ENCODE assay signal across 9 mouse cellular contexts in the genomic region with DNA sequence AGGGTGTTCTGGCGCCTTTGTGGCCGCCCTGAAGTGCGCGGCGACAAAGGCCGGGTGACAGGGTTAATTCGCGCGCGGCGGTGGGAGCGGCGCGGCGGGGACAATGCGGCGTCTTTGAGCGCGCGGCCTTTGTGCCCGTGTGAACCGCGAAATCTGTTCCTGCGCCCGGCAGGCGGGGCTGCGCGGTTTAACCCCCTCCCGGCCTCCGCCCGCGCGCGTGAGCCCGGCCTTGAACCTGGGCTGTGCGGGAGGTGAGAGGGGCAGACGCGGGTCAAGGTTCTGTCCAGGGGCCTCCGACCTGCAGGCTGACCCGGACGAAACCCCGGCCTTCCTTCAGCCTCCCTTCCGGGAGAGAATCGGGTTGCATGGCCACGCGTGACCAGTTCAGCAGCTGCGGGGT.
DNase-seq lines count a peak whose midpoint lies in the region; ATAC-seq and TF ChIP-seq lines count a peak whose summit lies in the region.
"Had no signal": no experiment of that assay in that cellular context is flagged by ENCODE, and none has a peak within 500 bp of the region (broad histone marks: within the 10 kb centered on the region; RNA-seq: fewer than 3 reads in every experiment).

No protein-coding gene starts in this region.

- H3K4me1 ChIP-seq in cerebellum, adult 2 months (ENCODE audit: control insufficient read depth, insufficient read depth, low read length): no peaks in the 10 kb centered on the region
- no peaks in the 10 kb centered on the region for H3K4me1 ChIP-seq in lung, postnatal 0 days (ENCODE audit: insufficient read depth, low read depth, low read length)
- H3K4me1 ChIP-seq in limb, embryonic 15.5 days: peaks cover 10% of the 10 kb centered on the region
- H3K4me1 ChIP-seq in stomach, postnatal 0 days (replicated peaks; ENCODE audit: control insufficient read depth, insufficient read depth): no peaks in the 10 kb centered on the region

- no peak for TF ChIP-seq CTCF in cerebellum, adult 2 months (IDR thresholded peaks at IDR 0.05; ENCODE audit: borderline replicate concordance, insufficient read depth, low read depth, low read length)
- TF ChIP-seq CTCF in lung, postnatal 0 days (IDR thresholded peaks at IDR 0.05): no peak
- TF ChIP-seq CTCF in stomach, postnatal 0 days (IDR thresholded peaks at IDR 0.05; ENCODE audit: low read depth): no peak

- no peak for TF ChIP-seq POLR2A in cerebellum, adult 2 months (IDR thresholded peaks at IDR 0.05; ENCODE audit: borderline replicate concordance, insufficient read depth, low read length)

- TF ChIP-seq EP300 in lung, postnatal 0 days (IDR thresholded peaks at IDR 0.05): no peak
- no peak for TF ChIP-seq EP300 in stomach, postnatal 0 days (optimal IDR thresholded peaks at IDR 0.05)

- H3K27me3 ChIP-seq in cerebellum, adult 2 months (ENCODE audit: control insufficient read depth, insufficient read depth, low read length): peaks cover 2% of the 10 kb centered on the region; the same call in 1 of the 2 replicates
- H3K27me3 ChIP-seq in lung, postnatal 0 days (replicated peaks; ENCODE audit: insufficient read depth, low read length): peaks cover 40% of the 10 kb centered on the region
- H3K27me3 ChIP-seq in limb, embryonic 15.5 days: peaks cover 87% of the 10 kb centered on the region
- peaks cover 8% of the 10 kb centered on the region; the same call in 1 of the 2 replicates for H3K27me3 ChIP-seq in stomach, postnatal 0 days (ENCODE audit: control insufficient read depth, insufficient read depth, low read length)

- H3K9ac ChIP-seq in lung, postnatal 0 days (replicated peaks; ENCODE audit: low read depth): no peak overlapping the region
- H3K9ac ChIP-seq in limb, embryonic 15.5 days: no peak overlapping the region
- no peak overlapping the region for H3K9ac ChIP-seq in stomach, postnatal 0 days (ENCODE audit: low read length)

- no peak for ATAC-seq in lung, postnatal 0 days
- ATAC-seq in limb, embryonic 15.5 days (ENCODE audit: insufficient number of reproducible peaks, low FRiP score, low TSS enrichment, low read depth): no peak
- ATAC-seq in stomach, postnatal 0 days (ENCODE audit: low FRiP score, low TSS enrichment): no peak
- no peak for ATAC-seq in monocyte, adult 5-6 weeks (replicated peaks; ENCODE audit: insufficient number of reproducible peaks, low FRiP score, low TSS enrichment, poor library complexity, severe bottlenecking)
- ATAC-seq: activated CD4-positive, CD25-positive, alpha-beta regulatory T cell, adult 4 months had no signal

- no peaks in the 10 kb centered on the region for H3K9me3 ChIP-seq in lung, postnatal 0 days (ENCODE audit: low read length)
- no peaks in the 10 kb centered on the region for H3K9me3 ChIP-seq in limb, embryonic 15.5 days
- H3K9me3 ChIP-seq in stomach, postnatal 0 days (ENCODE audit: control insufficient read depth, low read length): no peaks in the 10 kb centered on the region

- H3K4me2 ChIP-seq in lung, postnatal 0 days (replicated peaks; ENCODE audit: low read depth, low read length): peak overlapping the region; percentile 4
- H3K4me2 ChIP-seq in limb, embryonic 15.5 days: peak overlapping the region; percentile 49
- H3K4me2 ChIP-seq in stomach, postnatal 0 days (replicated peaks; ENCODE audit: low read depth): peak overlapping the region; percentile 43

- H3K4me3 ChIP-seq in cerebellum, adult 2 months (replicated peaks; ENCODE audit: insufficient read depth, low read depth, low read length): peak overlapping the region; percentile 16
- H3K4me3 ChIP-seq in lung, postnatal 0 days (ENCODE audit: low read depth, low read length): no peak overlapping the region
- H3K4me3 ChIP-seq in limb, embryonic 15.5 days: peak overlapping the region; percentile 30
- peak overlapping the region; percentile 25 for H3K4me3 ChIP-seq in stomach, postnatal 0 days (ENCODE audit: low read depth, low read length)

- H3K36me3 ChIP-seq in lung, postnatal 0 days (ENCODE audit: insufficient read depth, low read length): no peaks in the 10 kb centered on the region
- no peaks in the 10 kb centered on the region for H3K36me3 ChIP-seq in limb, embryonic 15.5 days
- no peaks in the 10 kb centered on the region for H3K36me3 ChIP-seq in stomach, postnatal 0 days (ENCODE audit: control insufficient read depth, insufficient read depth, low read length)

- DNase-seq in cerebellum, adult 2 months: no peak
- no peak for DNase-seq in cerebellum, postnatal 36 days
- DNase-seq in lung, postnatal 0 days (ENCODE audit: low spot score): no peak
- no peak for DNase-seq in lung, adult 18-20 months
- DNase-seq in stomach, postnatal 0 days (ENCODE audit: low spot score): peak; percentile 31
- DNase-seq in ovary, postnatal 14 days (ENCODE audit: low spot score): no peak

- 3% methylated on average over 47 of the region's 47 CpGs for WGBS in cerebellum, adult 2 months
- 4% methylated on average over 38 of the region's 47 CpGs for WGBS in lung, postnatal 0 days
- WGBS in limb, embryonic 15.5 days: 3% methylated on average over 45 of the region's 47 CpGs
- WGBS in stomach, postnatal 0 days: 4% methylated on average over 40 of the region's 47 CpGs

- H3K27ac ChIP-seq in cerebellum, adult 2 months (ENCODE audit: insufficient read depth, low read length): no peak overlapping the region
- no peak overlapping the region for H3K27ac ChIP-seq in lung, postnatal 0 days (ENCODE audit: low read length)
- H3K27ac ChIP-seq in limb, embryonic 15.5 days: no peak overlapping the region
- H3K27ac ChIP-seq in stomach, postnatal 0 days (replicated peaks): no peak overlapping the region
